Mouse (Mus musculus): ENCODE data around the gene Fev.

Fev gene

GRCm38 (mm10) chr1:74856791-74857190 is 28.4 kb downstream of the Fev start:
- no peaks in the 10 kb centered on the region for H3K36me3 ChIP-seq (ENCODE audit: control insufficient read depth, insufficient read depth, low read length, poor library complexity, severe bottlenecking)
- no peaks in the 10 kb centered on the region for H3K27me3 ChIP-seq (ENCODE audit: control insufficient read depth, insufficient read depth, low read length, poor library complexity, severe bottlenecking)
- no peak for DNase-seq (ENCODE audit: low read depth, low spot score)

- H3K36me3 ChIP-seq (ENCODE audit: control insufficient read depth, insufficient read depth, low read length, poor library complexity, severe bottlenecking), result no peaks in the 10 kb centered on the region
- DNase-seq (ENCODE audit: low read depth, low spot score), result no peak
- H3K27me3 ChIP-seq (ENCODE audit: control insufficient read depth, insufficient read depth, low read length, poor library complexity, severe bottlenecking), result no peaks in the 10 kb centered on the region
Observed at GRCm38 (mm10) chr1:74856439-74856720, 28.8 kb downstream of the Fev start.

GRCm38 (mm10) chr1:74855651-74856438 is 29.4 kb downstream of the Fev start:
- Histone ChIP-seq H3K36me3 (ENCODE audit: control insufficient read depth, insufficient read depth, low read length, poor library complexity, severe bottlenecking) (no peaks in the 10 kb centered on the region), H3K27me3 (ENCODE audit: control insufficient read depth, insufficient read depth, low read length, poor library complexity, severe bottlenecking) (no peaks in the 10 kb centered on the region)
- peak; percentile 16 for DNase-seq (ENCODE audit: low read depth, low spot score)

- DNase-seq (ENCODE audit: low read depth, low spot score), result peak; percentile 15
- no peaks in the 10 kb centered on the region for H3K36me3 ChIP-seq (ENCODE audit: control insufficient read depth, insufficient read depth, low read length, poor library complexity, severe bottlenecking)
Observed at GRCm38 (mm10) chr1:74855156-74855555, 30.1 kb downstream of the Fev start.

GRCm38 (mm10) chr1:74854306-74855056 is 30.7 kb downstream of the Fev start, which contains the start of gene Cdk5r2:
Gene Cdk5r2, plus strand, starts transcription at chr1:74854934.
- Histone ChIP-seq H3K36me3 (ENCODE audit: control insufficient read depth, insufficient read depth, low read length, poor library complexity, severe bottlenecking) (no peaks in the 10 kb centered on the region), H3K27me3 (ENCODE audit: control insufficient read depth, insufficient read depth, low read length, poor library complexity, severe bottlenecking) (no peaks in the 10 kb centered on the region)
- DNase-seq (ENCODE audit: low read depth, low spot score), result peak; percentile 78

More at GRCm38 (mm10) chr1:74855156-74855555, 30.1 kb downstream of the Fev start:
- no peaks in the 10 kb centered on the region for H3K27me3 ChIP-seq (ENCODE audit: control insufficient read depth, insufficient read depth, low read length, poor library complexity, severe bottlenecking)

- DNase-seq (ENCODE audit: low read depth, low spot score), result no peak
- H3K27me3 ChIP-seq (ENCODE audit: control insufficient read depth, insufficient read depth, low read length, poor library complexity, severe bottlenecking), result no peaks in the 10 kb centered on the region
- no peaks in the 10 kb centered on the region for H3K36me3 ChIP-seq (ENCODE audit: control insufficient read depth, insufficient read depth, low read length, poor library complexity, severe bottlenecking)
Observed at GRCm38 (mm10) chr1:74851001-74851775, 34.0 kb downstream of the Fev start.

GRCm38 (mm10) chr1:74850251-74850650 is 35.0 kb downstream of the Fev start:
- Histone ChIP-seq H3K27me3 (ENCODE audit: control insufficient read depth, insufficient read depth, low read length, poor library complexity, severe bottlenecking) (no peaks in the 10 kb centered on the region), H3K36me3 (ENCODE audit: control insufficient read depth, insufficient read depth, low read length, poor library complexity, severe bottlenecking) (no peaks in the 10 kb centered on the region)
- DNase-seq (ENCODE audit: low read depth, low spot score), result no peak

- Histone ChIP-seq H3K27me3 (ENCODE audit: control insufficient read depth, insufficient read depth, low read length, poor library complexity, severe bottlenecking) (no peaks in the 10 kb centered on the region), H3K36me3 (ENCODE audit: control insufficient read depth, insufficient read depth, low read length, poor library complexity, severe bottlenecking) (no peaks in the 10 kb centered on the region)
- DNase-seq (ENCODE audit: low read depth, low spot score), result no peak
Observed at GRCm38 (mm10) chr1:74848946-74849345, 36.3 kb downstream of the Fev start.

- H3K27me3 ChIP-seq (ENCODE audit: control insufficient read depth, insufficient read depth, low read length, poor library complexity, severe bottlenecking), result no peaks in the 10 kb centered on the region
Observed at GRCm38 (mm10) chr1:74846341-74846740, 38.9 kb downstream of the Fev start.

GRCm38 (mm10) chr1:74843090-74843489 is 42.1 kb downstream of the Fev start:
- no peak for DNase-seq (ENCODE audit: low read depth, low spot score)
- no peaks in the 10 kb centered on the region for H3K36me3 ChIP-seq (ENCODE audit: control insufficient read depth, insufficient read depth, low read length, poor library complexity, severe bottlenecking)
- H3K27me3 ChIP-seq (ENCODE audit: control insufficient read depth, insufficient read depth, low read length, poor library complexity, severe bottlenecking), result peaks cover 3% of the 10 kb centered on the region; the same call in 1 of the 2 replicates

More at GRCm38 (mm10) chr1:74846341-74846740, 38.9 kb downstream of the Fev start:
- DNase-seq (ENCODE audit: low read depth, low spot score), result no peak
- H3K36me3 ChIP-seq (ENCODE audit: control insufficient read depth, insufficient read depth, low read length, poor library complexity, severe bottlenecking), result no peaks in the 10 kb centered on the region

- no peaks in the 10 kb centered on the region for H3K36me3 ChIP-seq (ENCODE audit: control insufficient read depth, insufficient read depth, low read length, poor library complexity, severe bottlenecking)
- H3K27me3 ChIP-seq (ENCODE audit: control insufficient read depth, insufficient read depth, low read length, poor library complexity, severe bottlenecking), result no peaks in the 10 kb centered on the region
- no peak for DNase-seq (ENCODE audit: low read depth, low spot score)
Observed at GRCm38 (mm10) chr1:74833255-74833654, 52.0 kb downstream of the Fev start.
